Mouse (Mus musculus) induced T-regulatory cell, adult 2 months (primary cell): Measurements from ENCODE around the gene Tnnt3.
A peak's percentile ranks its signal among the peaks of the same experiment; 100 is the strongest.

Source experiments
- DNase-seq: peaks from one replicate; pipeline ENCODE4 v3.0.0-alpha.2; 2012; ENCODE audit warnings: low read depth

The Tnnt3 gene

GRCm38 (mm10) chr7:142498575-142498974 is at the start of gene Tnnt3:
Gene Tnnt3 (plus strand): TSS chr7:142498836.
- DNase-seq = no peak

DNA sequence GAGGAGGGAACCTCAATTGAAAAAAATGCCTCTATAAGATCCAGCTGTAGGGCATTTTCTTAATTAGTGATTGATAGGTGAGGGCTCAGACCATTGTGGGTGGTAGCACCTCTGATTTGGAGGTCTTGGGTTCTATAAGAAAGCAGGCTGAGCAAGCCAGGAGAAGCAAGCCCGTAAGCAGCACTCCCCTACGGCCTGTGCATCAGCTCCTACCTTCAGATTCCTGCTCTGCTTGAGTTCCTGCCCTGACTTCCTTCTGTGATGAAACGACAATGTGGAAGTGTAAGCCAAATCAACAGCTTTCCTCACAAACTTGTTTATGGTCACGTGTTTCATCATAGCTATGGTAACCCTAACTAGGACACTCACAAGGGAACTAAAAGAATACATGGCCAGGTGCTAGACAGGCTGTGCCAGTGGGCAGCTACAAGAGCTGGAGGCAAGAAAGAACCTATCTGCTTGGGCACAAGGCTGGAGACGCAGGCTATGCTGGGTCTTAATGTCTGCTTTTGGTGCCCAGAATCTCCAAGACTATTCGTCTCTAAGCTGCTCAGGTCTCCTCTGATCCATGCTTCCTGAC is 49.5 kb upstream of the Tnnt3 start:
- DNase-seq = no peak

DNA sequence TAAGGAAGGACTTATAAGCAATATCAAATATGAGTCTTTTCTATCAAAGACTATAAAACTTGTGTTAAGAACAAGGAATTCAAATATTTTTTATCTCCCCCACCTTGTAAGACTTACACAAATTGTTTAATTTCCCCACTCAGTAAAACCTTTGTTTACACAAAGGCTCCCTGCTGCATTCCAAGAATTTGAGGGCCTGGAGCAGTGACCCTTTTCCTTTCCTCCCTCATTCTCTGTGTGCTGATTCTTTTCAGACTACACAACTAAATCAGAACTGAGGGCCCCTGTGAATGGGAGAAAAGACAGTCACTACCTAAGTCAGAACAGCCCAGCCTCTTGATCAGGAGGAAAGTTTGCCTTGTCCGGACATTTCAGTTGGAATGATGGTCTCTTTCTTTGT is 43.9 kb upstream of the Tnnt3 start:
- no peak for DNase-seq

GRCm38 (mm10) chr7:142455251-142455650 is 43.4 kb upstream of the Tnnt3 start:
- no peak for DNase-seq

DNA sequence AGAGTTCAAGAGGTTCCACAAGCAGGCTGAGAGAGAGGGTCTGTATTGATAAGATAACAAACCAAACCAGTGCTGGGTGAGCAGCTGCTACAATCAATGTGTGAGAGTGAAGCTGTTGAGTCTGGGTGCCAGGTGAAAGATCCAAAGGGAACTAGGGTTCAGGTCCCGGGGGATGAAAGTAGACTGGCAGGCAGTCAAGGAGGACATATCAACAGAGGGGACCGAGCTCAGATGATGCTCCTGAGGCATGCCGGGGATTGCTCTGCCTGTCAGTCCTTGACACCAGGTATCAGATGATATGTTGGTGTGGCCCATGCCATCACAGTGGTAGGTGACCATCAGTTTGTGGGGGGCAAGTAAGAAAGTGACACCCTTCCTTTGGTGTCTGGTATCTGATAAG is 41.8 kb upstream of the Tnnt3 start:
- no peak for DNase-seq

GRCm38 (mm10) chr7:142457227-142457811 is 41.3 kb upstream of the Tnnt3 start:
- DNase-seq = peak; percentile 41

DNA sequence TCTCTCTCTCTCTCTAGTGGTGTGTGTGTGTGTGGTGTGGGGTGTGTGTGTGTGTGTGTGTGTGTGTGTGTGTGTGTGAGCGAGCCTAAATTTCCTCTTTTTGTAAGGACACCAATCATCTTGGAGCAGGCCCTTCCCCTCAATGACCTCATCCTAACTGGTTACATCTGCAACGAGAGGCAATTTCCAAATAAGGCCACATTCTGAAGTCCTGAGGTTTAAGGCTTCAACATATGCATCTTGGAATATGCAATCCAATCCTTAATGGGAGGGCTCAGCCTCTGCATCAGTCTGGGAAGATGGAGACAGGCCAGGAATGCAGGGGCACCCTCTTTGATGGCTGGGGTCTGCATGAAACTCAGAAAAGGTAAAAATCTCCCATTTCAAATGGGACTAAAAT is 40.6 kb upstream of the Tnnt3 start:
- DNase-seq = no peak

- DNase-seq = peak; percentile 32
These were observed 39.8 kb upstream of the Tnnt3 start for GRCm38 (mm10) chr7:142458676-142459298.

GRCm38 (mm10) chr7:142459299-142459691 is 39.3 kb upstream of the Tnnt3 start:
- no peak for DNase-seq

DNA sequence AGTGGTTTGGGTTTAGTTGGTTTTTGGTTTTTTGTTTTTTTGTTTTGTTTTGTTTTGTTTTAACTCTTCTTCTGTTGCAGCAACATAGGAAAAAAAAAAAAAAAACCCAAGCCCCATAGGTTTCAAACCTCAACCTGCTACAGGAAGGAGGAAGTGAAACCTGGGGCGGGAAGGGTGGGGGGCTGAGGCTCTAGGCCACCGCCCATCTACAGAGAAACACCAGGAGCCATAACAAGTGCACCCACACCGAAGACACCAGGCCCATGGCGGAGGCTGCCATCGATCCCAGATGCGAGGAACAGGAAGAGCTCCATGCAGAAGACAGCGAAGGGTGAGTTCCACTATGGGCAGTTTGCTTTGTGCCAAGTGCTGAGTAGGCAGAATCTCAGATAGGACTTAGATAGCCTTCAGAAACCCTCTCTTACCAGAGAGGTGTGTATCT is 38.0 kb upstream of the Tnnt3 start, which contains the start of gene Lsp1:
Lsp1 (plus strand) TSS at position 174 of the 442 bp plus-strand sequence.
- DNase-seq = peak; percentile 79

- peak; percentile 65 for DNase-seq
These were observed 37.2 kb upstream of the Tnnt3 start for GRCm38 (mm10) chr7:142461446-142461845.

- no peak for DNase-seq
These were observed 36.4 kb upstream of the Tnnt3 start for GRCm38 (mm10) chr7:142462190-142462589.

DNA sequence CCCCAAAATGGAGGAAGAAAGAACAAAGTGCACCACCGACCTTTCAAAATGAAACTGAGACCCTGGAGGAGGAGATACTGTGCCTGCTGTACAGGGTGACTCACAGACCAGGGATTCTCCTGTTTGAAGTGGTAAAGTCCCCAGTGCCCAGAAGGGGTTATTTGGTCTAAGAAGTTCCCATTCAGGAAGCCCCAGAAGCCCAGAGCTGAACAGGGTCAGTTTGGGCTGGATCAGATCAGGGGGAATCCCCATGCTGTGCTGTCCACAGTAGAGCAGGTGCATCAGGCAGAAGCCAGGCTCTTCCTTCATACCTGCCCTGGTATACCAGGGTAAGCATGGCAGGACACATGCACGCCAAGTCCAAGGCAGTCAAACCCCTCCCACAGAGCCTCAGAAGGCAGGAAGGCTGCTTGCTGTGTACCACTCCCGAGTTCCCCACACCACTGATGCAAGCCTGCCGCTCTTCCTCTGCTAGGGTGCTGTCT is 36.0 kb upstream of the Tnnt3 start:
- peak; percentile 67 for DNase-seq

DNA sequence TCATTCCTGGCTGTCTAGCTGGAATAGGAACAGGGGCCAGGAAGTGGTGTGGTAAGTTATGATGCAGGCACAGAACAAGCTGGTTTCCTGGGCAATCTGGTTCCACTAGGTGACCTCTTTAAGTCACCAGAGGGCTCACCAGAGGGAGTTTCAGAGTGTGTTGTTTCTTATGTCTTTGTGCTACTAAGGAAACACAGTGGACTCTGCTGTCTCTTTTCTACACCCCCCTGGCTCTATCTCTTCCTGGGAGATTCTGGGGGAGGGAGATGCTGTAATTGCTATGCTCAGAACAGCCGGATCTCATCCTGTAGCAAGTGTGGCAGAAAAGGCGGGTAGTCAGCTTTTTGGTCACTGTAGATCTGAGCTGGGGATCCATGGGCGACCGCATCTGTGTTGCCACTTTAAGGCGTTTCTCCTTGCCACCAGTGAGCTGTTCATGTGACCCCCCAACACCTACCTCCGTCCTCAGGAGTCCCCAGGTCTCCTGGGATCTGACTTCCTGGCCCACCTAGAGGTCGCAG is 28.4 kb upstream of the Tnnt3 start:
- DNase-seq = no peak

DNA sequence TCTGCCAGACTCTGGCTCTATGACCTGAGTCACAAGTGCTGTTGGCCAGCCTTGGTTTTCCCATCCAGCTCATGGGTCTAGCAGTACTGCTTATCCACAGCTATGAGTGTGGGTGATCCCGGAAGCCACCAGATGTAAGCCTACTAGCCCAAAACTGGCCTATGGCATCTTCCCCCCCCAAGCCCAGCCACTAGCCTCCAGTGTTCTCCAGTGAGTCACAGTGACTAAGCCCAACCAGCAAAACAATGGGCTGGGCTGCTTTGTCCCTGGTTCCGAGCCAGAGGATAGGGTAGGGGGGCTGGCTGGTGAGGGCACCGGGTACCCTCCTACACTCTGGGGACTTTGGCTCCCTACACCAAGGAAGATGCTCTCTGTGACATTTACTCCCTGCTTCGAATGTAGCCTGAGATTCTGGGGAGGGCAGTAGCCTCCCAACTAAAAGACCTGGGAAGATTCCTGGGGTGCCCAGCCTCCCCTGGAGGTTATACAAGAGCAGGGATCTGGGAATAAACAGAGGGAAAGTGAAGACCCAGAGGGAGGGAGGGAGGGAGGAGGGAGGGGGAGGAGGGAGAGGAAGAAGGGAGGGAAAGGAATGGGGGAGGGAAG is 27.7 kb upstream of the Tnnt3 start:
- DNase-seq = no peak

GRCm38 (mm10) chr7:142471414-142471861 is 27.2 kb upstream of the Tnnt3 start:
- DNase-seq = no peak

DNA sequence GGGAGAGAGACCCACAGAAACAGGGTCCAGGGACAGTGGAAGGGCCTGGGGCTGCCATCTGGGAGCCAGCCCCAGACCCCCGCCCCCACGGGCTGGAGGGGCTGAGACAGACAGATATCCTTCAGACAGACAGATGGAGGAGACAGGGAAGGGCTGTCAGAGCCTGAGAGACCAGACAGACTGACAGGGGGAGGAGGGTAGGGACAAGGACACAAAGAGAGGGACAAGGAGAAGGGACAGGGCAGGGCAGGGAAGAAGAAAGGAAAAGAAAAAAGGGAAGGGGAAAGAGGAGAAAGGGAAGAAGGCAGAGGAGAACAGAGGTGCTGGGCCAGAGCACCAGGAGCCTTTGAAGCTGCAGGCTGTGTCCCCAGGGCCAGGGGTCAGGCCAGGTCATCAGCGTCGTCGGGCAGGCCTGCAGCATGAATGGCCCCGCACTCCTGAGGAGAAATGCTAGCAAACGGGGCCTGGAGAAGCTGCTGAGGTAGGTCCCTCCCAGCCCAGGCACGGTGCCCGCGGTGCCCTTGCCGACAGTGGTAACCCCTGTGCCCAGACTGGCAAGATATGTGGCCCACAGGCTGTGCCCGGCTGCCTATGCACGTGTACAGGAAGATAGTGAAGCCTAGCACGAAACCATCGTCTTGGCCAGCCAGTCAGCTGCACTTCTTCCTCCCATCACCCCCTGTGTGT is 26.6 kb upstream of the Tnnt3 start:
- DNase-seq = no peak

GRCm38 (mm10) chr7:142472936-142473335 is 25.7 kb upstream of the Tnnt3 start:
- DNase-seq = no peak

GRCm38 (mm10) chr7:142473476-142473875 is 25.2 kb upstream of the Tnnt3 start:
- no peak for DNase-seq

GRCm38 (mm10) chr7:142474799-142475198 is 23.8 kb upstream of the Tnnt3 start:
- DNase-seq = no peak

DNA sequence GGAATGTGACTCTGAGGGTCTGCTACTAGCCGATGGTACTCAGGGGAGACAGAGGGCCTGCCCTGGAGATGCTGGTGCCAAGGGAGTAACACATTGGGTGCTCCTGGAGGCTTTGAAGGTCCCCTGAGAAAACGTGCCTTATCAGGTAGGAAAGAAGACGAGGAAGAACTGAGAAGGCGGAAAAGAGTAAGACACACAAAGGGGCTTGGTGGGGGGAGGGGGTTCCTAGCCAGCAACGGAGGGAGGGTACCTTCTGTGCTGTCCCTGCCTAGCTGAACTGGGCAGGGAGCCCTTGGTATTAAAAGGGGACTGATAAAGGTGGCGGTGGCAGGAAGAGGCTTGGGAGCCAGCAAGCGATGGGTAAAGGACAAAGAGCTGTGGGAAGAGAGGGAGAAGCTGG is 23.0 kb upstream of the Tnnt3 start:
- DNase-seq = no peak

DNA sequence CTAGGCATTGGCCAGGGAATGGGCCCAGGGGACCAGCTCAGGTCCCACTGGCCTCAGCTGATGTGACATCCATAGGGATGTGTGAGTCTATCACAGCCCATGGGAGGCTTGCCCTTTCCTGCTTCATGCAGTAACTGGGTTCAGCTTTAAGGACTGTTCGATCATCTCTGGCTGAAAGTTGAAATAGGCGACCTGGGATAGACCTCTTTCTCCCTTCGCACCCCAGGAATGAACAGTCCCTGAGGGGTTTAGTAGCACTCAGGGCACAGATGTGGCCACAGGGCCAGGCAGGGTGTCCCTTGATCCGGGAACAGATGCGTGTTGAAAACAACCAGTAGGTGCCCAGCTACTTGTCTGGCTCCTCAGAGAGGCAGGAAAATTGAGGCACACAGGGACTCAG is 22.4 kb upstream of the Tnnt3 start:
- DNase-seq = no peak
